Mouse (Mus musculus) erythroblast, adult 5-6 weeks (primary cell): ENCODE data around the gene Safb2. TPM values are rescaled to one million over a fixed set of nuclear protein-coding genes. Genes with fewer than 3 reads are reported as not detected.
A peak's percentile ranks its signal among the peaks of the same experiment; 100 is the strongest.

Source experiments
- ATAC-seq: replicated peaks from 2 replicates; pipeline ENCODE4 v1.8.0; 2016; ENCODE audit warnings: moderate number of reproducible peaks, mild to moderate bottlenecking, moderate TSS enrichment, inconsistent platforms; ENCODE audit not compliant: poor library complexity, low FRiP score, severe bottlenecking
- total RNA-seq, 2 experiments: library from RNA; stranded (forward) in 1 of 2; stranded (reverse) in 1 of 2; fragments of 150-400 nt in 1 of 2; fragments of 200-764, 138-1000 nt in 1 of 2; gene quantifications; 2 replicates each; pipeline versions ENCODE4 v1.2.3 to v1.2.4; 2015 to 2017; ENCODE audit warnings: low replicate concordance in 2 of 2

Gene Safb2
- total RNA-seq, 2 experiments from 2014 or later = 87.0 to 316 TPM

GRCm38 (mm10) chr17:56611861-56612564 is 27.6 kb upstream of the Safb2 start:
- no peak for ATAC-seq

GRCm38 (mm10) chr17:56611323-56611722 is 26.9 kb upstream of the Safb2 start:
- no peak for ATAC-seq

- peak; percentile 84 for ATAC-seq
Measured at GRCm38 (mm10) chr17:56609452-56610171, 25.2 kb upstream of the Safb2 start, which contains the start of gene 2410015M20Rik. TSS of gene 2410015M20Rik (minus strand) at chr17:56609771.

- ATAC-seq = no peak
Measured at GRCm38 (mm10) chr17:56608699-56609098, 24.3 kb upstream of the Safb2 start.

GRCm38 (mm10) chr17:56607521-56608062 is 23.2 kb upstream of the Safb2 start:
- ATAC-seq = no peak

GRCm38 (mm10) chr17:56605431-56605830 is 21.0 kb upstream of the Safb2 start:
- ATAC-seq = no peak

GRCm38 (mm10) chr17:56604422-56604821 is 20.0 kb upstream of the Safb2 start:
- ATAC-seq = no peak

- ATAC-seq = no peak
Measured at GRCm38 (mm10) chr17:56604070-56604380, 19.6 kb upstream of the Safb2 start.

GRCm38 (mm10) chr17:56603186-56604069 is 19.0 kb upstream of the Safb2 start:
- ATAC-seq = no peak

- ATAC-seq = no peak
Measured at GRCm38 (mm10) chr17:56593527-56594271, 9.3 kb upstream of the Safb2 start.

GRCm38 (mm10) chr17:56592553-56592952 is 8.2 kb upstream of the Safb2 start:
- ATAC-seq = no peak

- ATAC-seq = no peak
Measured at GRCm38 (mm10) chr17:56588921-56589320, 4.5 kb upstream of the Safb2 start.

GRCm38 (mm10) chr17:56587773-56588172 is 3.4 kb upstream of the Safb2 start:
- ATAC-seq = no peak

- ATAC-seq = peak; percentile 18
Measured at GRCm38 (mm10) chr17:56585171-56585821, 911 bp upstream of the Safb2 start.

- peak; percentile 17; the same call in 1 of the 2 replicates for ATAC-seq
Measured at GRCm38 (mm10) chr17:56583611-56584256, 651 bp downstream of the Safb2 start.

- ATAC-seq = no peak
Measured at GRCm38 (mm10) chr17:56583071-56583470, 1.3 kb downstream of the Safb2 start.

GRCm38 (mm10) chr17:56572939-56573338 is 11.4 kb downstream of the Safb2 start:
- no peak for ATAC-seq

GRCm38 (mm10) chr17:56572154-56572553 is 12.2 kb downstream of the Safb2 start:
- ATAC-seq = no peak
